Mouse (Mus musculus) midbrain, postnatal 0 days (tissue): ENCODE measurements around the gene Capn1. TPM values are rescaled to one million over a fixed set of nuclear protein-coding genes. Genes with fewer than 3 reads are reported as not detected.

Experiments used
- ATAC-seq: fragments of 200-750 bp; cut with Nextera tagmentation; 2 replicates; pipeline ENCODE4 v1.8.0; 2017; ENCODE audit warnings: moderate number of reproducible peaks, mild to moderate bottlenecking, moderate TSS enrichment, moderate library complexity; ENCODE audit not compliant: low FRiP score
- DNase-seq: peaks from one replicate; pipeline ENCODE4 v3.0.0-alpha.2; 2015; ENCODE audit warnings: low spot score
- H3K27ac ChIP-seq: fragments of 300-500 bp; sonication (generic); 2 replicates; pipeline ENCODE4 v1.5.1; 2014; ENCODE audit warnings: low read depth, mild to moderate bottlenecking, low read length, mixed read lengths
- H3K27me3 ChIP-seq: fragments of 300-500 bp; sonication (generic); 2 replicates; pipeline ENCODE4 v1.6.1; 2014; ENCODE audit warnings: low read length, control low read depth, mixed read lengths; ENCODE audit not compliant: insufficient read depth
- H3K36me3 ChIP-seq: fragments of 300-500 bp; sonication (generic); 2 replicates; pipeline ENCODE4 v1.6.1; 2014; ENCODE audit warnings: low read length, control low read depth, mixed read lengths; ENCODE audit not compliant: insufficient read depth
- H3K4me1 ChIP-seq: fragments of 300-500 bp; sonication (generic); 2 replicates; pipeline ENCODE4 v1.6.1; 2014; ENCODE audit warnings: mild to moderate bottlenecking, control low read depth, antibody characterized with exemption, low read length, mixed read lengths; ENCODE audit not compliant: insufficient read depth
- H3K4me2 ChIP-seq: fragments of 300-500 bp; sonication (generic); 2 replicates; pipeline ENCODE4 v1.6.1; 2014; ENCODE audit warnings: low read depth, mild to moderate bottlenecking, low read length, mixed read lengths; ENCODE audit not compliant: poor library complexity, severe bottlenecking
- H3K4me3 ChIP-seq: fragments of 300-500 bp; sonication (generic); 2 replicates; pipeline ENCODE4 v1.5.1; 2014; ENCODE audit warnings: low read depth, mild to moderate bottlenecking, low read length, moderate library complexity
- H3K9ac ChIP-seq: fragments of 300-500 bp; sonication (generic); replicated peaks from 2 replicates; pipeline ENCODE4 v1.6.1; 2014; ENCODE audit warnings: mild to moderate bottlenecking, low read length, moderate library complexity, mixed read lengths; ENCODE audit not compliant: poor library complexity, severe bottlenecking
- H3K9me3 ChIP-seq: fragments of 300-500 bp; sonication (generic); 2 replicates; pipeline ENCODE4 v1.6.1; 2016; ENCODE audit warnings: low read length, control low read depth
- CTCF ChIP-seq: IDR thresholded peaks from 2 replicates; pipeline ENCODE4 v1.5.1; 2016; ENCODE audit warnings: antibody characterized with exemption, mild to moderate bottlenecking
- WGBS: fragments of 180-500 bp; shearing (Covaris S2); extraction: QIAGEN DNeasy Blood & Tissue Kit; methylation state at CpG from one replicate; pipeline ENCODE4 v1.1.7; 2014; 5-methylcytosine and 5-hydroxymethylcytosine counted together
- polyA plus RNA-seq: library from polyadenylated mRNA; unstranded; fragments of >200 nt; fragmentation: Nextera tagmentation; extraction: Ambion mirVana; gene quantifications from 2 replicates; pipeline ENCODE4 v1.2.1, GENCODE M21; 2015
- total RNA-seq: library from RNA; depleted of rRNA; stranded (reverse); fragments of >200 nt; gene quantifications from 2 replicates; pipeline ENCODE4 v1.2.3, GENCODE M21; 2014

Capn1 gene
- total and polyA plus RNA-seq, 2 experiments from 2014 or later: 3.9 to 7.9 TPM

DNA sequence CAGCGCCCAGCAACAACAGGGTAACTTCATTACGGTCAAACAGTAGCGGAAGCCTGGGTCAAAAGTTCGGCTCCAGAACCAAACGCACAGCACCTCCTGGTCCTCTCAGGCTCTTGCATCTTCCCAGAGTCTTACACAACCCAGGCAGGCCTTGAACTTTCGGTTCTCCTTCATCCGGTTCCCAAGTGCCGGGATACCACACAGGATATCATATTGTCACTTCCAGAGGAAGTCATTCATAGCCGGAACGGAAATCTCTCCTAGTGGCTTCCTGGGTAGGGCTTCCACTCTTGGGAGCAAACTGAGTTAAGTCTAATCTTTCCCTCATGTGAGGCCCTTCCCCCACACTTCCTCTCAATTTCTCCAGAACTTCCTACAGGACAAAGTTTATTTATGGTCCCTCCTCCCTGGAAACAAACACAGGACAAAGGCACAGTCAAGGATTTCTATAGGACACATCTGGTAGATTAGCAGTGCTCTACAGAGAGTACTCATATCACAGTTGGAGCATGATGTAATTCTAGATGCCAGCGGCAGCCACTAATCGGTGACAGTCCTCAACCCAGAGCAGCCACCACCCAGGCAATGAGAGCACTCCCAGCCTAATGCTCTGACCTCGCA is 63.5 kb downstream of the Capn1 start:
- peaks cover 27% of the 10 kb centered on the region for H3K36me3 ChIP-seq
- no peak overlapping the region for H3K9ac ChIP-seq
- no peak for TF ChIP-seq CTCF
- no peaks in the 10 kb centered on the region for H3K4me1 ChIP-seq
- no peak overlapping the region for H3K4me3 ChIP-seq
- no peaks in the 10 kb centered on the region for H3K27me3 ChIP-seq
- no peak overlapping the region for H3K4me2 ChIP-seq
- DNase-seq: no peak
- no peak overlapping the region for H3K27ac ChIP-seq
- ATAC-seq: no peak
- WGBS: 91% methylated on average over 13 of the region's 13 CpGs
- H3K9me3 ChIP-seq: no peaks in the 10 kb centered on the region

DNA sequence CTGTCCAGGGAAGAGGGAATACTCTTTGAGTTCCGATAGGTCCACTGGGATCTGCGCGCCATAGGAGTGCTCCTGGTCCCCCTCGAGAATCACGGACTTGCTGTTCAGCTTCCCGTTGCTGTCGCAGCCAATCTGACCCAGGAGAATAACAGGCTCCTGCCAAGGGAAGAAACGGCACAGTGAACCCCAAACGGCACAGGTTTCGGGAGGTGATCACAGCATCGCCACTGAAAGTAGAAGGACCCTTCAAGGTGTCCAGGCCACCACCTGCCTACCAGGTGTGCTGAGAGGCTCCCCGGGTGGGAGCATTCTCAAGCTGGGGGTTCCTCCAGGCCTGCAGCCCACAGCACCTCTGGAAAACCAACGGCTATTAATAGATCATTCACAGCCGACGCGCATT is 64.1 kb downstream of the Capn1 start:
- no peaks in the 10 kb centered on the region for H3K27me3 ChIP-seq
- no peak overlapping the region for H3K27ac ChIP-seq
- no peak for ATAC-seq
- no peaks in the 10 kb centered on the region for H3K9me3 ChIP-seq
- peaks cover 27% of the 10 kb centered on the region for H3K36me3 ChIP-seq
- no peak overlapping the region for H3K9ac ChIP-seq
- H3K4me3 ChIP-seq: no peak overlapping the region
- no peak overlapping the region for H3K4me2 ChIP-seq
- H3K4me1 ChIP-seq: no peaks in the 10 kb centered on the region
- no peak for DNase-seq
- TF ChIP-seq CTCF: no peak
- 91% methylated on average over 16 of the region's 16 CpGs for WGBS

DNA sequence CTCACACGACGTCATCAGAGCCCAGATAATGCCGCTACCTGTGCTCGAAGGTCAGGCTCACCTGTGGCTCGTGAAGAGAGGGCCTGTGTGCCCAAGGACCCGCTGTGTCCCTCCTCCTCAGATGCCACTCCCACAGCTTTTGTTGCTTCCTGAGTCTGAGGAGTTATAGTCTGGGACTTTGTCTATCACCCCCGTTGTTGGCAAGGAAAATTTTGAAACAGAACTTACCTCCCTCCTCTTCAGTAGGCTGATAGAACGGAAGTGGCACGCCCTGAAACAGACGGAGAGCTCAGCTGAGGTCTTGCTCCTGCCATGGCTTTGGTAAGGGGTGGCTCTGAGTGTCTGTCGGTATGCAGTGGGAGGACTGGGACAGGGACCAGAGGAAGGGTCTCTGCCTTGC is 65.5 kb downstream of the Capn1 start:
- Histone ChIP-seq H3K9me3 (no peaks in the 10 kb centered on the region), H3K27me3 (no peaks in the 10 kb centered on the region), H3K27ac (no peak overlapping the region), H3K9ac (no peak overlapping the region), H3K4me1 (no peaks in the 10 kb centered on the region), H3K36me3 (peaks cover 27% of the 10 kb centered on the region), H3K4me3 (no peak overlapping the region), H3K4me2 (no peak overlapping the region)
- DNase-seq (no peak), ATAC-seq (no peak)
- 96% methylated on average over 11 of the region's 11 CpGs for whole genome bisulfite sequencing
- no peak for TF ChIP-seq CTCF

DNA sequence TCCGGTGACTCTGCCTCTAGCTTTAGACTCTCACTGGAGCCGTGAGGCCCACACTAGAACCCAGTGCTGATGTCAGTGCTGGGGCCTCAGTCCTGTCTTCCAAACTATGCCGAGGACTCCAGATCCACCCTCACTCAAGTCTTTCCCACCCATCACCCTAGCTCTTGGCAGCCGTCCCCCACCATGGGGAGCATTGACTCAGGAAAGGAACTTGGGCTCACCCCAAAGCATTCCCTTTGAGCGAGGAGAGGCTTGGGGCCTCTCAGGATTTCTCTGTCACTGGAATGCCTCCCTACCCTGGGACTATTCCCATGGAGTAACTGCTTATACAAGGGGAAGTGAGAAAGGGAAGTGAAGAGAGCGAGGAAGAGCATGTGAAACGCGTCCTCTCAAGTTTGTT is 69.8 kb downstream of the Capn1 start:
- peaks cover 14% of the 10 kb centered on the region for H3K36me3 ChIP-seq
- no peaks in the 10 kb centered on the region for H3K4me1 ChIP-seq
- 71% methylated on average over 8 of the region's 8 CpGs for WGBS
- no peaks in the 10 kb centered on the region for H3K9me3 ChIP-seq
- DNase-seq: no peak
- H3K4me2 ChIP-seq: no peak overlapping the region
- TF ChIP-seq CTCF: no peak
- H3K9ac ChIP-seq: no peak overlapping the region
- ATAC-seq: no peak
- H3K27me3 ChIP-seq: no peaks in the 10 kb centered on the region
- no peak overlapping the region for H3K27ac ChIP-seq
- H3K4me3 ChIP-seq: no peak overlapping the region

DNA sequence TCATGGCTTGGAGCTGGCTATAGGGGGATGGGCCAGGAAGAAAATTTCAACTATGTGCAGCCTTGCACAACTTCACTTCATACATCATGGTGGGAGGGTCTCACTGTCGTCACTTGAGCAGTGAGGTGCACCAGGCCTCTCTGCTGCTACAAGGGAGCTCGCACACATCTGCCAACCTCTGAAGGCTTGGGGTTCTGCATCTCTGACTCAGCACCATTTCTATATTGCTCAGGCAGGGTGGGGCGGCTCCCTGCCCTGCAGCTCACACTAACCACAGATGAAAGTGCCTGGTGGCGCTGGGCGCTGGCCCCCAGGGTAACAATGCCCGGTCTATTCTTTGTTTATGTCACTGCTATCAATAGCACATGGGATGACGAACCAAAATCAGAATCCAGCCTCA is 70.7 kb downstream of the Capn1 start:
- Histone ChIP-seq H3K27me3 (no peaks in the 10 kb centered on the region), H3K4me2 (no peak overlapping the region), H3K36me3 (peaks cover 6% of the 10 kb centered on the region), H3K27ac (no peak overlapping the region), H3K4me3 (no peak overlapping the region), H3K9me3 (no peaks in the 10 kb centered on the region), H3K4me1 (no peaks in the 10 kb centered on the region), H3K9ac (0 out of 2 replicates have a peak overlapping the region, but pooled peaks have one; percentile 8)
- no peak for TF ChIP-seq CTCF
- DNase-seq (no peak), ATAC-seq (no peak)
- 82% methylated on average over 7 of the region's 7 CpGs for WGBS

DNA sequence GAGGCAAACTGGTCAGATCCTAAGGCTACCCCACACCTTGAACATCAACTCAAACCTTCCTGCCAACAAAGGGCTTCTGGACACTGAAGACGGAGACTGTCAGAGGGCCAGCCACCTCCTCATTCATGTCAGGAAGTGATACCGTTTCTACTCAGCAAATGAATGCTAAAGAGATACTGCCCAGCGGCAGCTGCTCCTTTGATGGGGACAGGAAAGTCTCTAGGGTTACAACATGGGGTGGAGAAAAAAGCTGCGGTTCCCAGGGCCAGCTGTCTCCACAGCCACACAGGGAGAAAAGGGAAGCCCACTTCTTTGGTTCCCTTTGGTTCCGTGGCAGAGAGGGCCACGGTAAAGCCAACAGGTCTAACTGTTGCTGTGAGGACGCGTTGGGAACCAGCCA is 71.6 kb downstream of the Capn1 start:
- DNase-seq: no peak
- Histone ChIP-seq H3K4me2 (no peak overlapping the region), H3K4me1 (no peaks in the 10 kb centered on the region), H3K4me3 (no peak overlapping the region), H3K9me3 (no peaks in the 10 kb centered on the region), H3K9ac (no peak overlapping the region), H3K27ac (no peak overlapping the region), H3K27me3 (no peaks in the 10 kb centered on the region), H3K36me3 (peaks cover 3% of the 10 kb centered on the region; the same call in 1 of the 2 replicates)
- ATAC-seq: no peak
- 71% methylated on average over 8 of the region's 8 CpGs for WGBS
- no peak for TF ChIP-seq CTCF
